Mouse (Mus musculus): ENCODE measurements around the gene Sdc1.

- TF ChIP-seq POLR2A (IDR thresholded peaks at IDR 0.05; ENCODE audit: borderline replicate concordance, extremely low read depth, low read depth, low read length) (no peak), CTCF (IDR thresholded peaks at IDR 0.05; ENCODE audit: insufficient read depth, low read length) (no peak)
Measured at GRCm38 (mm10) chr12:8824995-8825703, 54.0 kb downstream of the Sdc1 start.

All from lung, adult 2 months (tissue).